Mouse (Mus musculus): ENCODE measurements at regions not wholly inside any gene's neighbourhood (a gene's known extent, or its start where the extent isn't known, plus 50 kb on each side); places are given as distances from the start of the nearest gene placed in this dataset.

DNA sequence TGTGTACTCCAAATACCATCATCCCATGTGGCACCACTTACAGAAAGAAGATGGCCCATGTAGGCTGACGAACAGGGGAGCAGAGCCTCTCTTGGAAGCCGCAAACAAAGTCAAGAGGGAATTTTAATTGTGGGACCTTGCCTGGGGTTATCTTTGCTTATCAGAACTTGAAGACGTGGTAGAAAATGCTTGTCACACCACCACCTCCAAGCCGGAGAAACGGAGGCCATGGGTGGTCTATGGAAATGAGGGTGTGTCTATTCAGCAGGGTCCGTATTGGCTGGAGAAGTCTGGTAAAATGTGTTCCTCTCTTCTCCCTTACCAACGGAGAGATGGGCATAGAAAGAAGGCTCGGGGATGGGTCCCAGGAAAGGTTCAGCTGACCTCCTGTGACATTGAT, 313.6 kb downstream of the Sox9 start:
- TF ChIP-seq CTCF (conservative IDR thresholded peaks at IDR 0.05; ENCODE audit: insufficient read depth, insufficient read length, low read depth, low read length) (no peak), POLR2A (IDR thresholded peaks at IDR 0.05; ENCODE audit: low read depth, low read length) (no peak)

Measured in kidney, adult 2 months (tissue).